Mouse (Mus musculus): Measurements from ENCODE around the gene Phf12. TPM values are rescaled to one million over a fixed set of nuclear protein-coding genes. Genes with fewer than 3 reads are reported as not detected.

Gene Phf12
- total RNA-seq, 2 experiments from 2014 or later: 21.0 to 51.2 TPM

DNA sequence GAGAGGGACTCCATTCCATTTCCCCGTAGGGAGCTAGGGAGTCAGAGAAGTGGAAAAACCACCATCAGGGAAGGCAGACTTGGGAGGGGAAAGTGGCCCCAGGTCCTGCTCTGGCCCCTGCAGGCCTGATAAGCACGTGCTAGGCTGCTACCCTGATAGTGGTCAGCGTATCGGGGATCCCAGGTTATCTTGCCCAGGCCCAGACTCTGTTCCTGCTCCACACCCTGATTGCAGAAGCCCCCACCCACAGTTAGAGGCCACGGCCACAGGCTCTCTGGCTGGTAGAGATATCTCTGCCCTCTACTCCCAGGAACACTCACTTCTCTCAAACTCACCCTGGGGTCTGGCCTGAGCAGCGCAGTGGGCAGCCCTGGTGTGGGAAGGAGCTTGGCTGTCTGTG lies 87.1 kb downstream of the Phf12 start:
- no peak for ATAC-seq (ENCODE audit: poor library complexity, severe bottlenecking)

DNA sequence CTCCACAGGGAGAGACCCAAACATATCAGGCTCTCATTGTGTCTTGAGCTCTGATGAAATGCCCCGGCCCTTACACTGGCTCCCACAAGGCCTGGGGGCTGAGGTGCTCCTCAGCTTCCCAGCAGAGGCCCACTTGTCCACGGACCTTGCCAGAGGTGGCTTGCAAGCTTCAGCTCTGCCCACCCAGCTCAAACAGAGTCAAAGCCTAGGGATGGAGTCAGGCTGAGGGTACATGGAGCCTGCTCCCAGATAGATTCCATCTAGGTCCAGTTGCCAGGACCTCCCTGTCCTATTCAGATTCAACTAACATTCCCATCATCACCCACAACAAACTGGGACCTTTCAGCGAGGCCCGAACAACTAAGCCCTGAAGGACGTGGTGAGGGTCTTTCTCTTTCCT lies 89.4 kb downstream of the Phf12 start:
- no peak for ATAC-seq (ENCODE audit: poor library complexity, severe bottlenecking)

DNA sequence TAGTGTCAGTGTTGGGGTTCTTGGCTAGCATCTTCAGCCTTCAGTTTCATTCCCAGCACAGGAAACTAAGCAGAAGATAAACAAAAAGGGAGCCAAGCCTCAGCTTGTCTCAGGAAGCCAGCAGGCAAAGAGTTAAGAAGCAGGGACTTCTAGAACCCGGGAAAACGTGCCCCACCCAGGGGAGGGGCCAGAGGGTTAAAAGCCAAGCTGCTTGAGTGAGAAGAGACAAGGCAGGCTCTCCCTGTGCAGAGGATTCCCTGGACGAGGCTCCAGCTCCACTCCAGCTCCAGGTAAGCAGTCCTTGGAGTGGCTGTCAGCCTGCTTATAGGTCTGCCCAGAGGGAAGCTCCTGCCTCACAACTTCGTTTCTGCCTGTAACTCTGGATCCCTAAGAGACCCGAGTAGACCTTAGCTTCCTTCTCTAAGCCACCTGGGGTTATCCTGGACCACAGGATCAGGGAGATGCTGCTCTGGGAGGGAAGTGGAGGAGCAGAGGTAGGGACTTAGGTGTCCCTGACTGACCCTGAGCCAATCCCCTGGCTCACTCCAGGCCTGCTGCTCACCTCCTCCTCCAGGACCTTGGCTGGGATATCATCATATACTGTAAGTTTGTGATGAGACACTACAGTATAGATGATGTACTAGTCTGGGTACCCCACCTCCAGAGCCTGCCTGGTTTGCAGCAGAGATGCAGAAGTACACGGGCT lies 90.0 kb downstream of the Phf12 start:
- ATAC-seq (ENCODE audit: poor library complexity, severe bottlenecking): no peak

DNA sequence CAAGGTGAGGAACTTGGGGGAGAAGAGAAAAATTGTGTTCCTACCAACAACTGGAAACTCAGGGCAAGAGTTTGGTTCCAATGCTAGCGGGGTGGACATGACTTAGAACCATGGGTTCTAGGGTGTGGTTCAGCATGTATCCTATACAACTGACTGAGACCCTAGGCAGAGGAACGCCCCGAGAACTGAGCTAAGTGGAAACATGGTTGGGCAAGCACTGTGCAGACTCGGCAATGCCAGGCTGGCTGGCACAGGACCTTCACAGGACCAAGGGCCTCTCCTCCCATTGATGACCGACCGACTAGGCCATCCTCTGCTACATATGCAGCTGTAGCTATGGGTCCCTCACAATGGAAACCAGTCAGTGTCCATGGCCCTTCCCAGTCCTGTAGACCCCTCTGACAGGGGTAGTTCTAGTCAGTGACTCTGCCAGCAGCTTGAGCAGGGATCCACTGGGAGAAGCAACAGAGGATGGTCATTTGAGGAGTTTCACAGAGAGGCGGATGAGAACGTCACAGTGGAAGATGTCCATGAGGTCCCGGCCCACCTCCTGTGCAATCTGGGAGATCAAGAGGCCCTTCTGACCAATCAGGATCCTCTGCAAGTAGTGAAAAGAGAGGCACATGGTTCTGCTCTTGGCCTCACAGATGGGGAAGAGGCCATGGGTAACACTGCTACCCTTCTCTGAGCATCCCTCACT lies 91.2 kb downstream of the Phf12 start:
- no peak for ATAC-seq (ENCODE audit: poor library complexity, severe bottlenecking)

DNA sequence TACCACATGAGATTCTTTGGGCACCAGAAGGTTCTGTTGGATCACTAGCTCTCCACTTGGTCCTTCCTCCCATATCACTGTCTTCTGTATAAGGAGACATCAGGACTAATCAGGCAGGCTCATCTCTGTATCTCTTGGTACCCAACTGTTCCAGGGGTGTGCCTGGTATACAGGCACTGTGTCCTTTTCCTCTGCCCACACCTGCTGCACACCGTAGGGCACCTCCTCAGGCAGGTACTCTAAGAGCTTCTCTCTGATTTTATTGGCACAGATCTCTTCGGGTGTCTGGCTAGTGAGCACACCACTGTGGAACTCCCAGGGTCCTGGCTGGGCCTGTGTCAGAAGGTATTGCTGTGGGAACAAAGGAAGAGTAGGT lies 91.7 kb downstream of the Phf12 start:
- ATAC-seq (ENCODE audit: poor library complexity, severe bottlenecking): no peak

DNA sequence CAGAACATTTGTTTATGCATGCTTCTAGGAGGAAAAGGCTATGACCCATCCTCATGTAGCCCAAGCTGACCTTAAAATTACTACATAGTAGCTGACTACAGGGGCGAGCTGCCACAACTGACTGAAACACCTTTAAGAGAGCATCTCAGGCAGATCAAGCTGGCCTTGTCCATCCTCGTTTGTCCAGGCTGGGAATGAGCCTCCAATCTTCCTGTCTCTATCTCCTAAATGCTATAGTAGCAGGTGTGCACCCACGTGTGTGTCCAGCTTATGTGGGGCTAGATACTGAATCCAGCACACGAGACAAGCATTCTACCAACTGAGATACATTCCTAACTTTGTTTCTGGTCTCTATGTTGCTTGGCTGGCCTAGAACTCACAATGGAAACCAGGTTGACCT lies 92.1 kb downstream of the Phf12 start:
- no peak for ATAC-seq (ENCODE audit: poor library complexity, severe bottlenecking)

Other genes with a start within 250 kb of the Phf12 start
- 14.0 and 21.5 TPM in 2 replicates for gene Myo18a, start 219.5 kb upstream of the Phf12 start, total RNA-seq (2015)
- gene Myo18a, start 219.5 kb upstream of the Phf12 start, total RNA-seq (2017): 69.7 and 84.8 TPM in 2 replicates
- not detected in 2 replicates for gene Gm10277, start 195.0 kb upstream of the Phf12 start, total RNA-seq (2015)
- gene Gm10277, start 195.0 kb upstream of the Phf12 start, total RNA-seq (2017): 0.40 TPM in 1 of 2 replicates, not detected in the other
- gene Pipox, start 88.7 kb upstream of the Phf12 start, total RNA-seq (2015): not detected in 2 replicates
- not detected in 2 replicates for gene Pipox, start 88.7 kb upstream of the Phf12 start, total RNA-seq (2017)
- gene Sez6, start 52.0 kb upstream of the Phf12 start, total RNA-seq (2015): not detected in 2 replicates
- gene Sez6, start 52.0 kb upstream of the Phf12 start, total RNA-seq (2017): not detected in 2 replicates
- 4.8 and 5.6 TPM in 2 replicates for gene Dhrs13, start 49.5 kb downstream of the Phf12 start, total RNA-seq (2015)
- gene Dhrs13, start 49.5 kb downstream of the Phf12 start, total RNA-seq (2017): 3.5 and 5.3 TPM in 2 replicates
- 82.9 and 91.4 TPM in 2 replicates for gene Flot2, start 55.2 kb downstream of the Phf12 start, total RNA-seq (2015)
- 140 and 141 TPM in 2 replicates for gene Flot2, start 55.2 kb downstream of the Phf12 start, total RNA-seq (2017)
- gene Eral1, start 97.6 kb downstream of the Phf12 start, total RNA-seq (2015): 14.1 and 19.2 TPM in 2 replicates
- gene Eral1, start 97.6 kb downstream of the Phf12 start, total RNA-seq (2017): 20.9 and 22.1 TPM in 2 replicates
- 24.0 and 28.2 TPM in 2 replicates for gene Fam222b, start 111.9 kb downstream of the Phf12 start, total RNA-seq (2015)
- 8.5 and 9.1 TPM in 2 replicates for gene Fam222b, start 111.9 kb downstream of the Phf12 start, total RNA-seq (2017)
- gene Traf4, start 182.8 kb downstream of the Phf12 start, total RNA-seq (2015): 1.3 TPM in 2 replicates
- 0.51 and 2.2 TPM in 2 replicates for gene Traf4, start 182.8 kb downstream of the Phf12 start, total RNA-seq (2017)
- 2.4 and 8.6 TPM in 2 replicates for gene Nek8, start 193.9 kb downstream of the Phf12 start, total RNA-seq (2015)
- gene Nek8, start 193.9 kb downstream of the Phf12 start, total RNA-seq (2017): 2.1 and 6.9 TPM in 2 replicates
- gene Tlcd1, start 194.0 kb downstream of the Phf12 start, total RNA-seq (2015): 0.76 and 2.8 TPM in 2 replicates
- gene Tlcd1, start 194.0 kb downstream of the Phf12 start, total RNA-seq (2017): 1.0 and 1.3 TPM in 2 replicates
- gene Rpl23a, start 200.8 kb downstream of the Phf12 start, total RNA-seq (2015): 2,467 and 2,664 TPM in 2 replicates
- 2,641 and 2,675 TPM in 2 replicates for gene Rpl23a, start 200.8 kb downstream of the Phf12 start, total RNA-seq (2017)
- not detected in 2 replicates for gene Rab34, start 205.7 kb downstream of the Phf12 start, total RNA-seq (2015)
- gene Rab34, start 205.7 kb downstream of the Phf12 start, total RNA-seq (2017): 1.3 TPM in 1 of 2 replicates, not detected in the other
- 0.62 and 1.6 TPM in 2 replicates for gene Proca1, start 210.6 kb downstream of the Phf12 start, total RNA-seq (2015)
- gene Proca1, start 210.6 kb downstream of the Phf12 start, total RNA-seq (2017): 1.1 and 1.3 TPM in 2 replicates

Measured in megakaryocyte, adult 5-6 weeks (primary cell).